Mouse (Mus musculus) bone marrow, adult 2 months (tissue): ENCODE data around the gene Lat2.

Experiments
- CTCF ChIP-seq: fragments of 200-500 bp; IDR thresholded peaks from 2 replicates; pipeline ENCODE4 v1.5.1; 2011; ENCODE audit warnings: low read length, control low read depth; ENCODE audit not compliant: control insufficient read depth, insufficient read depth
- POLR2A ChIP-seq: fragments of 200-500 bp; IDR thresholded peaks from 2 replicates; pipeline ENCODE4 v1.6.1; 2011; ENCODE audit warnings: low read depth, mild to moderate bottlenecking, control low read depth, low read length, borderline replicate concordance; ENCODE audit not compliant: control insufficient read depth

GRCm38 (mm10) chr5:134617071-134617470 lies 2.2 kb upstream of the Lat2 start:
- TF ChIP-seq POLR2A, result no peak
- peak; percentile 99 for TF ChIP-seq CTCF
